Mouse (Mus musculus) intestine, postnatal 0 days (tissue): ENCODE measurements around the gene Gm20696. TPM values are rescaled to one million over a fixed set of nuclear protein-coding genes. Genes with fewer than 3 reads are reported as not detected.

Source experiments
- ATAC-seq: fragments of 200-750 bp; cut with Nextera tagmentation; 2 replicates; pipeline ENCODE4 v1.8.0; 2017; ENCODE audit warnings: mild to moderate bottlenecking, moderate TSS enrichment, moderate library complexity
- H3K27ac ChIP-seq: fragments of 300-500 bp; sonication (generic); 2 replicates; pipeline ENCODE4 v1.5.1; 2014; ENCODE audit warnings: mild to moderate bottlenecking, low read depth, low read length, moderate library complexity
- H3K27me3 ChIP-seq: fragments of 300-500 bp; sonication (generic); replicated peaks from 2 replicates; pipeline ENCODE4 v1.6.1; 2014; ENCODE audit warnings: low read length, mixed read lengths; ENCODE audit not compliant: control insufficient read depth, insufficient read depth
- H3K36me3 ChIP-seq: fragments of 300-500 bp; sonication (generic); 2 replicates; pipeline ENCODE4 v1.6.1; 2014; ENCODE audit warnings: mild to moderate bottlenecking, moderate library complexity; ENCODE audit not compliant: control insufficient read depth, insufficient read depth
- H3K4me1 ChIP-seq: fragments of 300-500 bp; sonication (generic); replicated peaks from 2 replicates; pipeline ENCODE4 v1.6.1; 2014; ENCODE audit warnings: antibody characterized with exemption, low read length, mixed read lengths; ENCODE audit not compliant: control insufficient read depth, insufficient read depth
- H3K4me2 ChIP-seq: fragments of 300-500 bp; sonication (generic); replicated peaks from 2 replicates; pipeline ENCODE4 v1.6.1; 2014; ENCODE audit warnings: low read depth, mild to moderate bottlenecking, moderate library complexity
- H3K4me3 ChIP-seq: fragments of 300-500 bp; sonication (generic); 2 replicates; pipeline ENCODE4 v1.5.1; 2014; ENCODE audit warnings: low read depth, low read length
- H3K9ac ChIP-seq: fragments of 300-500 bp; sonication (generic); 2 replicates; pipeline ENCODE4 v1.6.1; 2014; ENCODE audit warnings: mild to moderate bottlenecking, low read depth, low read length
- H3K9me3 ChIP-seq: fragments of 300-500 bp; sonication (generic); 2 replicates; pipeline ENCODE4 v1.6.1; 2016; ENCODE audit warnings: mixed run types; ENCODE audit not compliant: control insufficient read depth
- CTCF ChIP-seq: sonication (generic); IDR thresholded peaks from 2 replicates; pipeline ENCODE4 v1.5.1; 2016; ENCODE audit warnings: low read depth, mild to moderate bottlenecking, control low read depth, antibody characterized with exemption, moderate library complexity
- WGBS: fragments of 180-500 bp; shearing (Covaris S2); extraction: QIAGEN DNeasy Blood & Tissue Kit; methylation state at CpG from one replicate; pipeline ENCODE4 v1.1.7; 2014; 5-methylcytosine and 5-hydroxymethylcytosine counted together
- microRNA-seq: library from miRNA; unstranded; fragments of <30 nt; microRNA quantifications from one replicate; pipeline ENCODE4, GENCODE M21; 2016
- polyA plus RNA-seq: library from polyadenylated mRNA; unstranded; fragments of >200 nt; fragmentation: Nextera tagmentation; extraction: Ambion mirVana; gene quantifications from 2 replicates; pipeline ENCODE4 v1.2.1, GENCODE M21; 2015

The Gm20696 gene
- polyA plus RNA-seq, 1 experiment from 2014 or later: 1.4 TPM

GRCm38 (mm10) chr6:99217155-99217554, 449.4 kb downstream of the Gm20696 start:
- 90% methylated on average over 7 of the region's 7 CpGs for WGBS
- no peak overlapping the region for H3K4me2 ChIP-seq
- ATAC-seq: no peak
- no peaks in the 10 kb centered on the region for H3K4me1 ChIP-seq
- H3K27me3 ChIP-seq: no peaks in the 10 kb centered on the region
- H3K4me3 ChIP-seq: no peak overlapping the region
- no peak for TF ChIP-seq CTCF
- no peaks in the 10 kb centered on the region for H3K9me3 ChIP-seq
- no peak overlapping the region for H3K9ac ChIP-seq
- no peak overlapping the region for H3K27ac ChIP-seq
- peaks cover 5% of the 10 kb centered on the region; the same call in 1 of the 2 replicates for H3K36me3 ChIP-seq

- no peak for ATAC-seq
- WGBS: 75% methylated on average over 4 of the region's 4 CpGs
- no peak overlapping the region for H3K9ac ChIP-seq
- TF ChIP-seq CTCF: no peak
- H3K36me3 ChIP-seq: peaks cover 5% of the 10 kb centered on the region; the same call in 1 of the 2 replicates
- H3K4me2 ChIP-seq: no peak overlapping the region
- H3K9me3 ChIP-seq: no peaks in the 10 kb centered on the region
- H3K4me3 ChIP-seq: no peak overlapping the region
- H3K27me3 ChIP-seq: no peaks in the 10 kb centered on the region
- H3K4me1 ChIP-seq: no peaks in the 10 kb centered on the region; the same call in 1 of the 2 replicates
- no peak overlapping the region for H3K27ac ChIP-seq
These were observed 454.1 kb downstream of the Gm20696 start for GRCm38 (mm10) chr6:99212461-99212860.

DNA sequence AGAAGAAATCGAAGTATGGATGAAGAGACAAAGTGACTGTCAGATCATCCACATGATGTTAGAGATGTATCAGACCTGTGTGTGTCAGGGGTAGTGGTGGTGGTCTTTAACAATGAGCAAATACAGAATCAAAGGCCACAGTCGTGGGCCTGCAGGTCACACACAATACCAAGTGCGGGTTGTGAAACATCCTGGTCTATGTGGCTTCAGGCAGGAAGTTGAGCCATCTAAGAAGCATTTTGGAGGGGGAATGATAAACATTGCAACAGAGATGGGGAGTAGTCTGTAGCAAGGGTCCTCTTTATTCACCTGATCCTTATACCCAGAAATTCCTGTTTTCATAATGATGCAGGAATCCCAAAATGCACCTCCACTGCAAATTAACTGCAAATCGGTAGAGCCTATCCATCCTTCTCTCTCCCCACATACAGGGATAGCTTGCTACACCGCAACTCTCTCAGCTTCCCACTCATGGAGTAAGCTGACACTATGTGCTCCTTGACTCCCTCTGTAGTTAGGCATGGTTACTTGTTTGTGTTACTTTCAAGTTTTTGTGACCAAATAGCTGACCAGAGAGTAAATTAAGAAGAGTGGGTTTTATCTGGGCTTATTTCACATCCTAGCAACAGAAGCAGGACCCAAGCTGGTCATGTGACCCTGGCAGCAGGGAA, 454.8 kb downstream of the Gm20696 start:
- ATAC-seq: no peak
- peaks cover 3% of the 10 kb centered on the region; the same call in 1 of the 2 replicates for H3K4me1 ChIP-seq
- H3K27ac ChIP-seq: no peak overlapping the region
- no peak overlapping the region for H3K4me2 ChIP-seq
- 79% methylated on average over 5 of the region's 5 CpGs for WGBS
- H3K36me3 ChIP-seq: peaks cover 5% of the 10 kb centered on the region; the same call in 1 of the 2 replicates
- H3K9me3 ChIP-seq: no peaks in the 10 kb centered on the region
- no peak overlapping the region for H3K4me3 ChIP-seq
- H3K27me3 ChIP-seq: no peaks in the 10 kb centered on the region
- no peak for TF ChIP-seq CTCF
- no peak overlapping the region for H3K9ac ChIP-seq

DNA sequence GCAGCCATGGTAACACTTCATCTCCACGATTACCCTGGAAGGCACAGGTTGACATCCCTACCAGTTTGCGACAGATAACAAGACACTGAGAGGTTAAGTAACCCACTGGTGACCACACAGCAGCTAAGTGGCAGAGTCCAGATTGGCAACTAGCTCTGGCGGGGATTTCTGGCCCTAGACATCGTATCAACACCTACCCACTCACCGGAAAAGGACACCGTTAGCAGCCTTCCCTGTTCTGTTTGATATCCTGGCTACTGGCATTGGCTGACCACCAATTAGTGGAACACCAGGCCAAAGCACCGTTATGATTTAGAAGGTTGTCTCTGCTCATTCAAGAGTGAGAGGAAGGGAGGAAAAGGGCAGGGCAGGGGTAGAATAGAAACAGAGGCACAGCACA, 456.4 kb downstream of the Gm20696 start:
- no peak for ATAC-seq
- Histone ChIP-seq H3K27ac (no peak overlapping the region), H3K9me3 (no peaks in the 10 kb centered on the region), H3K4me3 (no peak overlapping the region), H3K27me3 (no peaks in the 10 kb centered on the region), H3K4me2 (no peak overlapping the region), H3K9ac (no peak overlapping the region), H3K4me1 (peaks cover 9% of the 10 kb centered on the region; the same call in 1 of the 2 replicates), H3K36me3 (peaks cover 5% of the 10 kb centered on the region; the same call in 1 of the 2 replicates)
- 84% methylated on average over 7 of the region's 7 CpGs for WGBS
- TF ChIP-seq CTCF: no peak

Small RNA genes within 50 kb of the gene (microRNA-seq; reads per million reads assigned to microRNA genes)
- gene Gm22328: not detected

Other genes starting within 250 kb of the Gm20696 start
- gene Foxp1, start 144.1 kb downstream of the Gm20696 start, polyA plus RNA-seq: 45.3 and 57.0 TPM in 2 replicates
- gene Eif4e3, start within 50 bp of the Gm20696 start, polyA plus RNA-seq: 6.7 and 7.4 TPM in 2 replicates
- gene Gpr27, start 25.9 kb upstream of the Gm20696 start, polyA plus RNA-seq: 2.0 and 2.4 TPM in 2 replicates
- not detected in 2 replicates for gene Prok2, start 59.6 kb upstream of the Gm20696 start, polyA plus RNA-seq